Mouse (Mus musculus) limb, embryonic 14.5 days (tissue): ENCODE results near the gene Tex101. TPM values are rescaled to one million over a fixed set of nuclear protein-coding genes. Genes with fewer than 3 reads are reported as not detected.

Source experiments
- ATAC-seq: fragments of 200-750 bp; cut with Nextera tagmentation; 2 replicates; pipeline ENCODE4 v1.8.0; 2017; ENCODE audit warnings: low read depth, moderate number of reproducible peaks, moderate TSS enrichment; ENCODE audit not compliant: low FRiP score
- DNase-seq: peaks from one replicate; pipeline ENCODE4 v3.0.0-alpha.2; 2015; ENCODE audit warnings: low spot score
- H3K27ac ChIP-seq: fragments of 300-500 bp; sonication (generic); replicated peaks from 2 replicates; pipeline ENCODE4 v1.5.1; 2014; ENCODE audit warnings: low read depth, mild to moderate bottlenecking, low read length, moderate library complexity, mixed read lengths
- H3K27me3 ChIP-seq: fragments of 300-500 bp; sonication (generic); 2 replicates; pipeline ENCODE4 v1.6.1; 2014; ENCODE audit warnings: low read length, mixed read lengths; ENCODE audit not compliant: control insufficient read depth, insufficient read depth
- H3K36me3 ChIP-seq: fragments of 300-500 bp; sonication (generic); 2 replicates; pipeline ENCODE4 v1.6.1; 2014; ENCODE audit warnings: mild to moderate bottlenecking, low read length, moderate library complexity, mixed read lengths; ENCODE audit not compliant: control insufficient read depth, insufficient read depth
- H3K4me1 ChIP-seq: fragments of 300-500 bp; sonication (generic); 2 replicates; pipeline ENCODE4 v1.6.1; 2014; ENCODE audit warnings: antibody characterized with exemption, low read length, mixed read lengths; ENCODE audit not compliant: control insufficient read depth, insufficient read depth
- H3K4me2 ChIP-seq: fragments of 300-500 bp; sonication (generic); replicated peaks from 2 replicates; pipeline ENCODE4 v1.6.1; 2014; ENCODE audit warnings: low read depth, mild to moderate bottlenecking, low read length, moderate library complexity; ENCODE audit not compliant: severe bottlenecking
- H3K4me3 ChIP-seq: fragments of 300-500 bp; sonication (generic); replicated peaks from 2 replicates; pipeline ENCODE4 v1.5.1; 2014; ENCODE audit warnings: low read length
- H3K9ac ChIP-seq: fragments of 300-500 bp; sonication (generic); 2 replicates; pipeline ENCODE4 v1.6.1; 2014; ENCODE audit warnings: mild to moderate bottlenecking, low read depth, low read length, moderate library complexity; ENCODE audit not compliant: severe bottlenecking
- H3K9me3 ChIP-seq: fragments of 300-500 bp; sonication (generic); 2 replicates; pipeline ENCODE4 v1.6.1; 2016; ENCODE audit warnings: low read length; ENCODE audit not compliant: control insufficient read depth
- POLR2A ChIP-seq: fragments of 200-500 bp; IDR thresholded peaks from 2 replicates; pipeline ENCODE4 v1.8.0; 2012; ENCODE audit warnings: inconsistent platforms, mild to moderate bottlenecking, moderate library complexity, borderline replicate concordance; ENCODE audit not compliant: insufficient read depth, insufficient read length; ENCODE audit errors: extremely low read depth
- WGBS: fragments of 180-500 bp; shearing (Covaris S2); extraction: QIAGEN DNeasy Blood & Tissue Kit; methylation state at CpG from one replicate; pipeline ENCODE4 v1.1.7; 2014; 5-methylcytosine and 5-hydroxymethylcytosine counted together
- polyA plus RNA-seq, 2 experiments: library from polyadenylated mRNA; depleted of rRNA in 1 of 2; stranded (reverse) in 1 of 2; unstranded in 1 of 2; fragments of >200 nt; fragmentation: Nextera tagmentation in 1 of 2; extraction: Ambion mirVana in 1 of 2; gene quantifications; 2 replicates each; pipeline versions ENCODE4 v1.2.1 to v1.2.3; 2012 to 2014

Gene Tex101
- polyA plus RNA-seq, 2 experiments: not detected

GRCm38 (mm10) chr7:24671944-24672439 is 4.5 kb downstream of the Tex101 start:
- no peak overlapping the region for H3K27ac ChIP-seq
- no peak overlapping the region for H3K4me2 ChIP-seq
- no peak for DNase-seq
- ATAC-seq: no peak
- no peak for TF ChIP-seq POLR2A
- no peak overlapping the region for H3K9ac ChIP-seq
- H3K36me3 ChIP-seq: no peaks in the 10 kb centered on the region
- H3K4me1 ChIP-seq: no peaks in the 10 kb centered on the region
- no peak overlapping the region for H3K4me3 ChIP-seq
- 92% methylated on average over 23 of the region's 23 CpGs for WGBS
- no peaks in the 10 kb centered on the region for H3K9me3 ChIP-seq
- H3K27me3 ChIP-seq: no peaks in the 10 kb centered on the region

GRCm38 (mm10) chr7:24664959-24665358 is 11.5 kb downstream of the Tex101 start:
- no peaks in the 10 kb centered on the region for H3K36me3 ChIP-seq
- WGBS: 83% methylated on average over 9 of the region's 9 CpGs
- no peaks in the 10 kb centered on the region for H3K9me3 ChIP-seq
- DNase-seq (no peak), ATAC-seq (no peak)
- H3K27ac ChIP-seq: no peak overlapping the region
- no peak for TF ChIP-seq POLR2A
- no peaks in the 10 kb centered on the region for H3K27me3 ChIP-seq
- H3K4me2 ChIP-seq: no peak overlapping the region
- no peak overlapping the region for H3K9ac ChIP-seq
- H3K4me1 ChIP-seq: no peaks in the 10 kb centered on the region
- H3K4me3 ChIP-seq: no peak overlapping the region

GRCm38 (mm10) chr7:24664301-24664700 is 12.2 kb downstream of the Tex101 start:
- DNase-seq (no peak), ATAC-seq (no peak)
- no peak for TF ChIP-seq POLR2A
- H3K36me3 ChIP-seq: no peaks in the 10 kb centered on the region
- no peak overlapping the region for H3K4me3 ChIP-seq
- WGBS: 40% methylated on average over 8 of the region's 8 CpGs
- no peak overlapping the region for H3K9ac ChIP-seq
- no peak overlapping the region for H3K27ac ChIP-seq
- H3K4me1 ChIP-seq: no peaks in the 10 kb centered on the region
- no peaks in the 10 kb centered on the region for H3K9me3 ChIP-seq
- H3K4me2 ChIP-seq: no peak overlapping the region
- no peaks in the 10 kb centered on the region for H3K27me3 ChIP-seq

- no peak for ATAC-seq
- Histone ChIP-seq H3K9me3 (no peaks in the 10 kb centered on the region; the same call in 1 of the 2 replicates), H3K27me3 (no peaks in the 10 kb centered on the region), H3K36me3 (no peaks in the 10 kb centered on the region), H3K9ac (no peak overlapping the region), H3K4me3 (no peak overlapping the region), H3K27ac (no peak overlapping the region), H3K4me1 (no peaks in the 10 kb centered on the region), H3K4me2 (no peak overlapping the region)
- TF ChIP-seq POLR2A: no peak
- 17% methylated on average over 8 of the region's 8 CpGs for whole genome bisulfite sequencing
- DNase-seq: peak; percentile 88
Observed at GRCm38 (mm10) chr7:24662575-24662974, 13.9 kb downstream of the Tex101 start.

- ATAC-seq (no peak), DNase-seq (no peak)
- WGBS: 63% methylated on average over 17 of the region's 17 CpGs
- Histone ChIP-seq H3K4me3 (no peak overlapping the region), H3K9me3 (no peaks in the 10 kb centered on the region; the same call in 1 of the 2 replicates), H3K4me1 (no peaks in the 10 kb centered on the region), H3K36me3 (no peaks in the 10 kb centered on the region), H3K4me2 (no peak overlapping the region), H3K27ac (no peak overlapping the region), H3K9ac (no peak overlapping the region), H3K27me3 (no peaks in the 10 kb centered on the region)
- no peak for TF ChIP-seq POLR2A
Observed at GRCm38 (mm10) chr7:24661118-24661904, 15.2 kb downstream of the Tex101 start.
